Mouse (Mus musculus) E14TG2a.4 (cell line): Measurements from ENCODE around the gene Nr1h2.
A peak's percentile ranks its signal among the peaks of the same experiment; 100 is the strongest.

ENCODE experiments used
- H3K27me3 ChIP-seq: 2 replicates; pipeline ENCODE4 v1.6.1; 2014; ENCODE audit warnings: low read length, control low read depth; ENCODE audit not compliant: insufficient read depth
- H3K36me3 ChIP-seq: 2 replicates; pipeline ENCODE4 v1.6.1; 2014; ENCODE audit warnings: low read length, control low read depth; ENCODE audit not compliant: insufficient read depth
- H3K4me1 ChIP-seq: replicated peaks from 2 replicates; pipeline ENCODE4 v1.6.1; 2014; ENCODE audit warnings: low read depth, low read length, control low read depth
- H3K4me3 ChIP-seq: replicated peaks from 2 replicates; pipeline ENCODE4 v1.5.1; 2014; ENCODE audit warnings: mild to moderate bottlenecking, low read length
- H3K9me3 ChIP-seq: 2 replicates; pipeline ENCODE4 v1.6.1; 2014; ENCODE audit warnings: low read length, control low read depth
- CTCF ChIP-seq: conservative IDR thresholded peaks from 2 replicates; pipeline ENCODE4 v1.5.1; 2014; ENCODE audit warnings: low read length
- NANOG ChIP-seq: IDR thresholded peaks from 2 replicates; pipeline ENCODE4 v1.6.1; 2014; ENCODE audit warnings: borderline replicate concordance, low read length, mixed read lengths
- POU5F1 ChIP-seq: IDR thresholded peaks from 2 replicates; pipeline ENCODE4 v1.6.1; 2014; ENCODE audit warnings: low read length, borderline replicate concordance

The Nr1h2 gene

GRCm38 (mm10) chr7:44500046-44500445 lies 53.7 kb downstream of the Nr1h2 start:
- H3K9me3 ChIP-seq = no peaks in the 10 kb centered on the region
- TF ChIP-seq CTCF (no peak), POU5F1 (no peak), NANOG (no peak)

More at GRCm38 (mm10) chr7:44500046-44500445, 53.7 kb downstream of the Nr1h2 start:
- Histone ChIP-seq H3K4me1 (peaks cover 58% of the 10 kb centered on the region), H3K4me3 (peak overlapping the region; percentile 43), H3K27me3 (no peaks in the 10 kb centered on the region), H3K36me3 (no peaks in the 10 kb centered on the region)
